Mouse (Mus musculus): Measurements from ENCODE around the gene Tbccd1.

DNA sequence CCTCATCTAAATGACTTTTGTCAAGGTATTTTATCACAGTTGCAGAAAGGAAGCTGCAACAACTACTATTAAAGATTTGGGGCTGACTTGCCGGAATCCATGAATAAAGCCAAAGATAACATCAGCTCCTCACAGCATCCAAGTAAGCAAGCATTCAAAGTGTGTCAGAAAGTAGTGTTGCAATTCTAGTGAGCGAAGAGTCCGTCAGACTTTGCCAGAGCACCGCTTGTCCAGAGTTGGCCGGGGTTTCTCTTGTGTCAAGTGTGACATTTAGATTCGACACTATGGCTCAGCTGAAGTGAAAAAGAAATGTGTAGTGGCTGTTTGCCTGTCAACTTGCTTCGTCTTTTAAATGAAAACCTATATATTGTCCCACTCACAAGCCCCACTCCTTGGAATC lies 91.9 kb downstream of the Tbccd1 start:
- TF ChIP-seq CTCF (IDR thresholded peaks at IDR 0.05; ENCODE audit: insufficient read depth, low read length) (no peak), POLR2A (IDR thresholded peaks at IDR 0.05; ENCODE audit: borderline replicate concordance, extremely low read depth, low read depth, low read length) (no peak)

All from lung, adult 2 months (tissue).